Mouse (Mus musculus): Measurements from ENCODE around the gene Adam20.
"Not testable (repeated sequence)": the region's sequence is repeated elsewhere in the genome, so short reads cannot be mapped to it uniquely, and the experiment has no call there.

The Adam20 gene

GRCm38 (mm10) chr8:40792973-40793372 lies at the start of gene Adam20:
Gene Adam20 (plus strand): TSS chr8:40793273.
- not testable (repeated sequence) for DNase-seq (ENCODE audit: low spot score)

- not testable (repeated sequence) for DNase-seq (ENCODE audit: low spot score)
Measured at GRCm38 (mm10) chr8:40751908-40752307, 41.2 kb upstream of the Adam20 start, which contains the start of gene Adam25. Gene Adam25 (plus strand): TSS chr8:40752208.

- no peak for DNase-seq (ENCODE audit: low spot score)
Measured at GRCm38 (mm10) chr8:40783320-40783719, 9.8 kb upstream of the Adam20 start.

GRCm38 (mm10) chr8:40803379-40804079 lies 10.5 kb downstream of the Adam20 start:
- no peak for DNase-seq (ENCODE audit: low spot score)
